Mouse (Mus musculus) kidney, adult 2 months (tissue): ENCODE data around the gene Tifa.

Experiments
- CTCF ChIP-seq: fragments of 200-500 bp; conservative IDR thresholded peaks from 2 replicates; pipeline ENCODE4 v1.5.1; 2011; ENCODE audit warnings: low read depth, mild to moderate bottlenecking, control low read depth, low read length, moderate library complexity, mixed read lengths; ENCODE audit not compliant: insufficient read depth, insufficient read length
- POLR2A ChIP-seq: fragments of 200-500 bp; IDR thresholded peaks from one replicate; pipeline ENCODE4 v1.6.1; 2011; ENCODE audit warnings: low read depth, low read length, control low read depth

GRCm38 (mm10) chr3:127807846-127808245 is 18.2 kb downstream of the Tifa start:
- TF ChIP-seq CTCF (no peak), POLR2A (no peak)
